Mouse (Mus musculus): ENCODE measurements around the gene Morn3. TPM values are rescaled to one million over a fixed set of nuclear protein-coding genes. Genes with fewer than 3 reads are reported as not detected.

The Morn3 gene
- total and polyA plus RNA-seq, 3 experiments: not detected

- H3K9ac ChIP-seq (ENCODE audit: insufficient read depth, low read depth): no peak overlapping the region
- DNase-seq (ENCODE audit: extremely low read depth): no peak
- dilution Hi-C loops (cut with MboI; ENCODE audit: extremely low pct_ligation_motif_present, extremely low pct_unique_long_range_greater_than_20kb, low sequenced_read_pairs) (no loop called here), in situ Hi-C loops (cut with MboI; ENCODE audit: low pct_ligation_motif_present, low pct_unique_long_range_greater_than_20kb, low sequenced_read_pairs) (loop anchor here (5.0 kb wide), 1 partner anchor 103 kb away; no protein-coding TSS in a partner anchor)
- H3K36me3 ChIP-seq (replicated peaks in 1 of 2; ENCODE audit: control insufficient read depth in 1 of 2, insufficient read depth in 1 of 2, low read length in 1 of 2): peaks cover 3 to 16% of the 10 kb centered on the region in 2 experiments
- H3K4me1 ChIP-seq (ENCODE audit: control insufficient read depth in 1 of 2, insufficient read depth in 2 of 2): peaks cover 0 to 10% of the 10 kb centered on the region in 2 experiments; a peak in 2 of 4 replicates
- no peak overlapping the region for H3K27ac ChIP-seq (ENCODE audit: insufficient read depth, low read depth)
- TF ChIP-seq ZKSCAN1 (IDR thresholded peaks at IDR 0.05; ENCODE audit: borderline replicate concordance, low read depth, low read length) (no peak), RCOR1 (conservative IDR thresholded peaks at IDR 0.05; ENCODE audit: low read depth, low read length) (no peak), POLR2A (IDR thresholded peaks at IDR 0.05; ENCODE audit: low read depth, low read length) (no peak), GABPA (IDR thresholded peaks at IDR 0.05; ENCODE audit: insufficient replicate concordance, low read depth, low read length) (no peak), JUN (IDR thresholded peaks at IDR 0.05; ENCODE audit: insufficient read depth, low read depth, low read length) (no peak), IRF4 (IDR thresholded peaks at IDR 0.05; ENCODE audit: low read depth, low read length) (no peak), SIN3A (IDR thresholded peaks at IDR 0.05; ENCODE audit: low read length) (no peak), MEF2A (IDR thresholded peaks at IDR 0.05; ENCODE audit: borderline replicate concordance, low read depth, low read length) (no peak), MAX (IDR thresholded peaks at IDR 0.05; ENCODE audit: low read length) (no peak), PAX5 (IDR thresholded peaks at IDR 0.05; ENCODE audit: low read length) (no peak), TBP (conservative IDR thresholded peaks at IDR 0.05; ENCODE audit: low read depth, low read length) (no peak), ZMIZ1 (IDR thresholded peaks at IDR 0.05; ENCODE audit: low read depth, low read length) (no peak), RAD21 (IDR thresholded peaks at IDR 0.05; ENCODE audit: low read depth, low read length) (no peak), SMC3 (IDR thresholded peaks at IDR 0.05; ENCODE audit: low read depth, low read length) (no peak), KAT2A (IDR thresholded peaks at IDR 0.05; ENCODE audit: insufficient replicate concordance, low read length) (no peak), JUND (conservative IDR thresholded peaks at IDR 0.05; ENCODE audit: low read depth, low read length) (no peak), CHD1 (IDR thresholded peaks at IDR 0.05; ENCODE audit: low read depth, low read length) (no peak), CTCF (conservative IDR thresholded peaks at IDR 0.05 in 1 of 2, IDR thresholded peaks at IDR 0.05 in 1 of 2; ENCODE audit: low read depth in 2 of 2, low read length in 2 of 2) (no peak)
- H3K27me3 ChIP-seq (replicated peaks): no peaks in the 10 kb centered on the region
- no peak overlapping the region for H3K4me2 ChIP-seq (ENCODE audit: insufficient read depth, low read depth, poor library complexity, severe bottlenecking)
- H3K79me2 ChIP-seq (replicated peaks; ENCODE audit: control insufficient read depth, extremely low read depth, insufficient read depth, poor library complexity, severe bottlenecking): no peaks in the 10 kb centered on the region
- peaks cover 2% of the 10 kb centered on the region for H3K9me3 ChIP-seq (replicated peaks; ENCODE audit: low read length)
- no peak overlapping the region for H3K4me3 ChIP-seq (replicated peaks in 1 of 3; ENCODE audit: low read depth in 2 of 3, low read length in 2 of 3, poor library complexity in 1 of 3)
Measured at GRCm38 (mm10) chr5:123035089-123035488, 11.7 kb downstream of the Morn3 start.

- Histone ChIP-seq H3K4me3 (replicated peaks in 1 of 3; ENCODE audit: low read depth in 2 of 3, low read length in 2 of 3, poor library complexity in 1 of 3) (no peak overlapping the region), H3K4me1 (ENCODE audit: control insufficient read depth in 1 of 2, insufficient read depth in 2 of 2) (peaks cover 0 to 4% of the 10 kb centered on the region in 2 experiments; a peak in 2 of 4 replicates), H3K4me2 (ENCODE audit: insufficient read depth, low read depth, poor library complexity, severe bottlenecking) (no peak overlapping the region), H3K9ac (ENCODE audit: insufficient read depth, low read depth) (no peak overlapping the region), H3K79me2 (replicated peaks; ENCODE audit: control insufficient read depth, extremely low read depth, insufficient read depth, poor library complexity, severe bottlenecking) (no peaks in the 10 kb centered on the region), H3K27me3 (replicated peaks) (no peaks in the 10 kb centered on the region), H3K27ac (ENCODE audit: insufficient read depth, low read depth) (no peak overlapping the region), H3K36me3 (replicated peaks in 1 of 2; ENCODE audit: control insufficient read depth in 1 of 2, insufficient read depth in 1 of 2, low read length in 1 of 2) (peaks cover 15 to 29% of the 10 kb centered on the region in 2 experiments), H3K9me3 (replicated peaks; ENCODE audit: low read length) (peaks cover 2% of the 10 kb centered on the region)
- no peak for TF ChIP-seq UBTF (IDR thresholded peaks at IDR 0.05; ENCODE audit: low read depth, low read length)
- in situ Hi-C loops (cut with MboI; ENCODE audit: low pct_ligation_motif_present, low pct_unique_long_range_greater_than_20kb, low sequenced_read_pairs): no loop called here
- no peak for DNase-seq (ENCODE audit: extremely low read depth)
- dilution Hi-C loops (cut with MboI; ENCODE audit: extremely low pct_ligation_motif_present, extremely low pct_unique_long_range_greater_than_20kb, low sequenced_read_pairs): no loop called here
Measured at GRCm38 (mm10) chr5:123033646-123034160, 13.1 kb downstream of the Morn3 start.
